Mouse (Mus musculus): Measurements from ENCODE around the gene Vamp2.

DNA sequence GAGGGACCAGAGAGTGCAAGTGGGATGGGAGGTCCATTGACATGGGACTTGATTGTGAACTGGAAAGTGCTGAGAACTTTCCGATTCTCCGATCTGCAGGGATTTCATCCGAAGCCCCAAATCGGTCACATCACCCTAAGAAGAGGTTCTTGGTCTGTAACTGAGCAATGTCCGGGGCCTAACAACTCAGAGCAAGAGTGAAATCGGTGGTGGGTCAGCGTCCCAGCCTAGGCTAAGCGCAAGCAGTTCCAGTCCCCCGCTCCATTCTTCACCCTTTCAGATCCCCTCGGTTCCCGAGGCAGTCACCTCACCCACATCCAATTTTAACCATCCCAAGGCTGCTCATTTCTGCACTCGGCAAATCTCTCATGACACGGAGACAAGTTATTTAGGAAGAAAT is 18.2 kb upstream of the Vamp2 start:
- TF ChIP-seq POLR2A (IDR thresholded peaks at IDR 0.05; ENCODE audit: insufficient read length, low read depth), result no peak
- TF ChIP-seq CEBPB (IDR thresholded peaks at IDR 0.05; ENCODE audit: insufficient read depth, poor library complexity, severe bottlenecking), result no peak
- no peak for TF ChIP-seq MYOD1 (IDR thresholded peaks at IDR 0.05; ENCODE audit: control insufficient read depth in 1 of 3, insufficient read length in 2 of 3, low read depth in 2 of 3)
- TF ChIP-seq MAX (IDR thresholded peaks at IDR 0.05; ENCODE audit: low read depth), result no peak
- no peak for TF ChIP-seq E2F4 (IDR thresholded peaks at IDR 0.05; ENCODE audit: insufficient read depth)
- no peak for TF ChIP-seq TCF12 (IDR thresholded peaks at IDR 0.05; ENCODE audit: insufficient read depth, poor library complexity, severe bottlenecking)
- TF ChIP-seq SRF (IDR thresholded peaks at IDR 0.05; ENCODE audit: control insufficient read depth, insufficient read length, low read depth), result no peak
- TF ChIP-seq POLR2AphosphoS2 (IDR thresholded peaks at IDR 0.05; ENCODE audit: insufficient read length, low read depth), result no peak
- TF ChIP-seq USF1 (IDR thresholded peaks at IDR 0.05; ENCODE audit: low read depth), result no peak
- TF ChIP-seq MYOG (IDR thresholded peaks at IDR 0.05; ENCODE audit: control insufficient read depth in 1 of 3, insufficient read depth in 1 of 3, insufficient read length in 2 of 3, low read depth in 2 of 3), result no peak
- no peak for TF ChIP-seq TCF3 (IDR thresholded peaks at IDR 0.05; ENCODE audit: insufficient read length, low read depth)
- no peak for TF ChIP-seq REST (IDR thresholded peaks at IDR 0.05; ENCODE audit: insufficient read depth, insufficient read length)
